Mouse (Mus musculus): Measurements from ENCODE around the gene Itga6. TPM values are rescaled to one million over a fixed set of nuclear protein-coding genes. Genes with fewer than 3 reads are reported as not detected.
"Not testable (repeated sequence)": the region's sequence is repeated elsewhere in the genome, so short reads cannot be mapped to it uniquely, and the experiment has no call there.

The Itga6 gene
- total RNA-seq, 2 experiments from 2014 or later = 22.6 to 25.3 TPM

DNA sequence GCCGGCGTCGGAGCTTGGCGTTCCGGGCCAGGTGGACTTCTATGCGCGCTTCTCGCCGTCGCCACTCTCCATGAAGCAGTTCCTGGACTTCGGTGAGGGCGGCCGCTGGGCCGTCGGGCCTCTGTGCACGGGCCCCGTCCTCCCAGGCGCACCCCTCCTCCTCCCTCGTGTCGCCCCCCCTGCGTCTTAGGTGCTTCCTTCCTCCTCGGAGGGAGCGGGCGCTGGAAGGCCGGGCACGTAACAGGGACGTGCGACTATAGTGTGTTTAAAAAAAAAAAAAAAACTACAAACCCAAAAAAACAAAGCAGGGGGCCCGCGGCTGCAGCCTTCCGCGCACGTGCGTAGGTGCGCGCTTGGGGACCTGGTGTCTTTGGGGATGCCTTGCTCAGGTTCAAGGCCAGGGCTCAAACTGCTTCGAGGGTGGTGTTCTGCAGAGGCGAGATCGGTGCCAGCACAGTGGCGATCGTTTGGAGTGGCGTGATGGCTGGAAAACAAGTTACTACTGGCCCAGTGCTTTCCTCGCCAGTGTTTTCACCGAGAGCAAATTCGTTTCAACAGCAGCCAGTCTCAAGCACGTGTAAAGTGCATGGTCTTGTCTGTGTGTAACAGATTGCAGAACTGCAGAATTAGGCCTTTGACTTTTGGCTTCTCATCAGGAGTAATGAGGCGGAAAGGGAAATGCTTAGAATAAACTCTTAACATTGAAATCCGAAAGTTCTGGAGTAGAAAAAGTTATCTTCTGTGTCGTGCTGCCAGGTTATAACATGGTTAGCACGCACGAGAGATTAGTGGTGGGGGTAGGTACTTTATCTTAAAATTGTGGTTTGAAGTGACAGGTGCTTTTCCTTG is 128.3 kb downstream of the Itga6 start:
- intact Hi-C loops (cut with DNase I) = no loop called here
- peak in 1 of 2 experiments; percentile 41 for DNase-seq (ENCODE audit: low spot score in 2 of 2)

DNA sequence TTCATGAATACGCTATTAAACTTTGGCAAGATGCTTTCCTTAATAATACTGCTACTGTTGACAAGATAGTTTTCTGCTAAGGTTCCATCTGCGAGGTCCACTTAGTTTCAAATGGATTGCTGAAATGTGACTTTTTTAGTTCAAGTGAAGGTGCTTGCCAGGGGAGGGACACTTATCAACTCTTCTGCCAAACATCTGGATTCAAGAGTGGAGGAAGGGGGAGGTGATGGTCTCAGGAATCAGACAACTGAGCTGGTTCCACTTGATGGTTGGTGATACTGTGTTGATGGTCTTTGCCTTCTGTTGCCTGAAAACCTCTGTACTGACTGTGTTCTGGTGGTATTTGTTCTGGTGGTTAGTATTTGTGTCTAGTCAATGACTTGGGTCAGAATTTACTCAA is 129.0 kb downstream of the Itga6 start:
- intact Hi-C loops (cut with DNase I) = no loop called here
- DNase-seq (ENCODE audit: low spot score in 2 of 2) = no peak

DNA sequence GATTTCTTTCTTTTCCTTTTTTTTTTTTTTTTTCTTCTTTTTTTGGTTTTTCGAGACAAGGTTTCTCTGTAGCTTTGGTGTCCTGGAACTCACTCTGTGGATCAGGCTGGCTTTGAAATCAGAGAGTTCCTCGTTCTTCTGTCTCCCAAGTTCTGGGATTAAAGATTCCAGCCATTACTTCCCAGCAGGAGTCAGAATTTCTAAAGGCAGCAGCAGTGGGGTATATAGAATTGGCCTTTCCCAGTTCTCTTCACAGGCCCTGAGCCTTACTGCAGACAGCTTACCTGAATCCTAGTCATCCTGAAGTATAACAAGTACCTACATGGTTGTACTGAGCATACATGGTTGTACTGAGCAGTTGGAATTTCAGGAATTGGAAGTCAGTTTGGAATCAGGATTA is 129.4 kb downstream of the Itga6 start:
- intact Hi-C loops (cut with DNase I) = no loop called here
- DNase-seq (ENCODE audit: low spot score in 2 of 2) = no peak

DNA sequence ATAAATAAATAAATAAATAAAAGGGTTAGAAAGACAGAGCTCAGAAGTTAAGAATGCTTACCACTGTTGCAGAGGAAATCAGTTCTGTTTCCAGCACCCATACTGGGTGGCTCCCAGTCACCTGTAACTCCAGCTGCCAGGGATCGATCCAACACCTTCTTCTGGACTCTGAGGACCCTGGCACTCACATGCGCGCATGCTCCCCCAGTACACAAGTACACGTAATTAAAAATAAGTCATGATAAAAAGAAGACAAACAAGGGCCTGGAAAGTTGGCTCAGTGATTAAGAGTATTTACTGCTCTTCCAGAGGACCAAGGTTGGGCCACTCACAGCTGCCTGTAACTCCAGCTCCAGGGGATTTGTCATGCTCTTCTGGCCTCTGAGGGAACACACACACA is 132.4 kb downstream of the Itga6 start:
- no peak for DNase-seq (ENCODE audit: low spot score in 2 of 2)
- intact Hi-C loops (cut with DNase I) = no loop called here

DNA sequence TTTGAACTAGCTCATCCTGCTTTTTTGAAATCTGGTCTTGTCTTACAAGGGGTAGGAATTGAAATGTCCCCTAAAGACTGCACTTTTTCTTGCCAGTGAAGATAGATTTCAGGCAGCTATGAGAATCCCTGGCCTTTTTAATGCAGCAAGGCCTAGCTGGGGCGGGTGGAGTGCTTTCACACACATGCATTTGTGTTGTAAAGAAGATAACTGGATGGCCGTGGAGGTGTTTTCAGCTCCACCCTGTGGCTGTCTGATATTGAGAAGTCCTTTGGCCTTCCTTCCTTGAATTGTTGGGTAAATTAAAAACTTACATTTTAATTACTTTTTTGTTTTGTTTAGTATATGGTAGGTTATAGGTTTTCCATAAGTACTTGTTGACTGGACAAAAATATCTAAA is 133.0 kb downstream of the Itga6 start:
- DNase-seq (ENCODE audit: low spot score in 2 of 2) = no peak
- intact Hi-C loops (cut with DNase I) = no loop called here

DNA sequence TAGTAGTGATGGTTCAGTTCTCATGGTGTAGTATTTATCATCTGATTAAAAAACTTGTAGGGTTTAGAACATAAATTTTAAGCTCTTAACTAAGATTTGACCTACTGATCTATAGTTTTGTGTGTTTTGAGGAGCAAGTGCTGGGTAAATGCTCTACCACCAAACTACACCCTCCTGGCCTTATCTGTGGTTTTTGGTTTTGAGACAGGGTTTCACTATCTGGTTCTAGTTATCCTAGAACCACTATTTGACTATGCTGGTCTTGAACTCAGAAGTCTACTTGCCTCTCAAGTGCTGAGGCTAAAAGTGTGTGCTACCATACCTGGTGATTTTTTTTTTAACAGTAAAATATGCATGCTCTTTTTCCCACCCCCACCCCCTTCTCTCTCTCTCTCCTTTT is 133.5 kb downstream of the Itga6 start:
- intact Hi-C loops (cut with DNase I) = no loop called here
- no peak for DNase-seq (ENCODE audit: low spot score in 2 of 2)

DNA sequence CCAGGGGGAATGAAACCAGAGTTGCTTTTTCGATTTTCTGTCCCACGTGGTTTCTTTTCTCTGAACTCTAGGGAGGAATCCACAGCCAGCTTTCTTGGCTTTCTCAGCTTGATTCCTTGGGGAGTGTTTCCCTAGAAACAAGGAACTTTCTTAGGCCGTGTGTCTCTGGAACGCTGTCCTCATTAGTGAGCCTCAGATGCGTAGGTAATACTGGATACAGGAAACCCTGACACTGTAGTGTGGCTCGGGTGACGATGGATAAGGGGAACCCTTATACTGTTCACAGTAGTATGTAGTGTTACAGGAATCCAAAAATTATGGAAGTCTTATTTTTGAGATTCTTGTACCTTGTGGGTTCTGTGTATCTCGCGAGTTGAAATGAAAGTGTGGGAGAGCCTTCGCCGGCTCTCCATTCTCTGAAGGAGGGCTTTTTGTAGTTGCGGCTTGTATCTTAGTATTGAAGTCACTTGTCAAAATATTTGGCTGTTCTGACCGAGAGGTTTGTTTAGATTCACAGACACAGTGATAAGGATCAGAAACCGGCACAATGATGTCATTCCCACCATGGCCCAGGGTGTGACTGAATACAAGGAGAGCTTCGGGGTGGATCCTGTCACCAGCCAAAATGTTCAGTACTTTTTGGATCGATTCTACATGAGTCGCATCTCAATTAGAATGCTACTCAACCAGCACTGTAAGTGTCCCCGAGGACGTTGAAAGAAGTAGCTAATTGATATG is 137.7 kb downstream of the Itga6 start:
- intact Hi-C loops (cut with DNase I) = no loop called here
- DNase-seq (ENCODE audit: low spot score in 2 of 2) = no peak

DNA sequence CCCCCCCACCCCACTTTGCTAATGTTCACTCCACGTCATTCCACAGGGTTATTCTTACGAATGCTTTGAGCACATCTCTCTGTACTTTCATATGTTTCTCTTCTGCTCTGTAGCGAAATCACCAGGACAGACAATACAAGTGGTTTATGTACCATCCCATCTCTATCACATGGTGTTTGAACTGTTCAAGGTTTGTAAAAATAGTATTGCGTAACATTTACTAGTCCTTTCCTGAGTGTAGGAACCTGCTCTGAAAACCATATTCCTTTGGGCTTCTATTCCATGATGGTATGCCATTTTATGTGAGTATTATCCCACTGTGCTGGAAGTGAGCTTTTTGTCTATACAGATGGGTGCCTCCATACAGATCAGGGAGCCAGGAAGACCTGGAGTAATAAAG is 141.9 kb downstream of the Itga6 start:
- intact Hi-C loops (cut with DNase I) = no loop called here
- DNase-seq (ENCODE audit: low spot score in 2 of 2) = no peak

DNA sequence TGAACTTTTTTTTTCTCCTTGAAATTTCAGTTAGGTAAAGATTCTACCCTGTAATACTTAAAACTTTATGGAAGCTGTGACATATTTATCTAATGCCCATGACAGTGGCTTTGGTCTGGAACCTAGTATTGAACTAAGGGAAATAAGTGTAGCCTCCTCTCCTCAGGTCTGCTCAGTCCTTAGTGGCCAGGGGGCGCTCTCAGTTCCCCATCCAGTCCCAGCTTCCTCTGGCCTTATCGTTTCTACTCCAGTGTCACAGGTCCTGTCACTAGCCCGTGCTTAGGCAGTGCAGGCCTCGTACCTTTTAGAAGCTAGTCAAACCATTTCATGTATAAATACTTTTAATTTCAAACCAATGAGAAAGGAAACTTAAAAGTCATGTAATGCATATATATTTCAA is 143.0 kb downstream of the Itga6 start:
- intact Hi-C loops (cut with DNase I) = no loop called here
- DNase-seq (ENCODE audit: low spot score in 2 of 2) = no peak

DNA sequence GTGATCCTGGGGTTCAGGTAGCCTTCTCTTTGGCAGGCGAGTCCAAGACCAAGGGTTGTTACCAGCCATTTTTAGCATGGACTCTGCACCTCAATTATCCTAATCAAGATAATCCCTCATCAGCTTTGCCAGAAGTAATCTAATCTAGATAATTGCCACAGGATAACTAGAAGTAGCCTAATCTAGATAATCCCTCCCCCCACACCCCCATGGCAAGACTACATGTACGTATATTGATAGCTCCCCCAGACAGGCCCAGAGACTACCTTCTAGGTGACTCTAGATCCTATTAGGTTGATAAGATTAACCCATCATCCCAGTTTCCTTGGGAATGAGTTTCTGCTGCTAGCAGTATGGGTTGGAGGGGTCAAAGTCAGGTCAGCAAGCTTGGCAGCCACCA is 146.1 kb downstream of the Itga6 start:
- no peak for DNase-seq (ENCODE audit: low spot score in 2 of 2)
- intact Hi-C loops (cut with DNase I) = no loop called here

DNA sequence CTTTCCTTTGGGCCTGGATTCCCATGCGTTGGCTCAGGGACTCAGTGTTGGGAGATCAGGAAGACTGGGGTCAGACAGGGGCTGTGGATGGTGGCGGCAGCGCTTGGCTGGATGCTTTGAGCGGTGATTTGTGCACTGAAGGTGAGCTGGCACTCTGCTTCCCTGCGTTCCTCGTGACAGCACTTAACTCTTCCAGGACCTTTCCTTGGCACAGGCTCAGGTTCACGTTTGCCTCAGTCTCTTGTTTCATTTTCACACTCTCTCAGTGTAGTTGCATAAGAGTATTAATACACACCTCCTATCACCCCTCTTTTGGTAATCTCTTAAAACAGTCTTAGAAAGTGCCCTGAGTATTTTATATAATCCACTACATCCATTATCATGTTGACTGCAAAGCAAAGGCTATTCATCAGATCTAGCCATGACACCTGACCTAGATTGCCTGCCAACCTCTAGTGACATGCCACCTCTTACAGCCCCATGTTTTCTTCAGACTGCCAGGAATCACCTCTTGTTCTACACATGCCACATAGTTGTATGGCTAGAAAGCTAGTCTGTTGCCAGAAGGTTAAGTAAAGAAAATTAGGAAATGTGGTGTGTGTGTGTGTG is 147.4 kb downstream of the Itga6 start:
- intact Hi-C loops (cut with DNase I) = no loop called here
- DNase-seq (ENCODE audit: low spot score in 2 of 2) = no peak

DNA sequence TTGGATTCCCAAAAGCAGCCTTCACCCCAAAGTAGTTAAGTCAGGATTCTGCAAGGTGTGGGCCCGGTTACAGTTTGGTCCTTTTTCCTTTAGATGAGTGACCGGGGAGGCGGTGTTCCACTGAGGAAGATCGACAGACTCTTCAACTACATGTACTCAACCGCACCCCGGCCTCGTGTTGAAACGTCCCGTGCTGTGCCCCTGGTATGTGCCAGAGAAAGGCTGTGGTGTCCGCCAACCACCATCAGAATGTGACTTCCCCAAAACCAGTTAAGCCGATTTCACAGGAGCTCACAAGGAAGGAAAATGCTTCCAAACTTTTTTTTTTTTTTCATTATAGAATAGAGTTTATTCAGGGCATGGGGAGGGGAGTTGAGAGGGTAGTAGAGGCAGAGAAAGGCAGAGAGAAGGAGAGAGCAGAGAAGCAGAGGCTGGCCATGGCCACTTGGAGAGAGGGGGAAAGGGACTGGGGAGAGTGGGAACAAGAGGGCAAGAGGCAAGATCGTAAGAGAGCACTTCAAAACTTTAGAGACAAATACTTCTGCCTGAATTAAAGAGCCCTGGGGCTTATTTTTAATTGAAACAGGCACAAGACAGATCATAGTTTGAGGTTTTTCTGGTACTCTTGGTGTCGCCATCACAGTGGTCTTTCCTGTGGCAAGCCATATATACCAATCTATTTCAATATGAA is 150.3 kb downstream of the Itga6 start:
- DNase-seq (ENCODE audit: low spot score in 2 of 2) = no peak
- intact Hi-C loops (cut with DNase I) = loop anchor here (5.0 kb wide), 1 partner anchor 142 kb away; no protein-coding TSS in a partner anchor

DNA sequence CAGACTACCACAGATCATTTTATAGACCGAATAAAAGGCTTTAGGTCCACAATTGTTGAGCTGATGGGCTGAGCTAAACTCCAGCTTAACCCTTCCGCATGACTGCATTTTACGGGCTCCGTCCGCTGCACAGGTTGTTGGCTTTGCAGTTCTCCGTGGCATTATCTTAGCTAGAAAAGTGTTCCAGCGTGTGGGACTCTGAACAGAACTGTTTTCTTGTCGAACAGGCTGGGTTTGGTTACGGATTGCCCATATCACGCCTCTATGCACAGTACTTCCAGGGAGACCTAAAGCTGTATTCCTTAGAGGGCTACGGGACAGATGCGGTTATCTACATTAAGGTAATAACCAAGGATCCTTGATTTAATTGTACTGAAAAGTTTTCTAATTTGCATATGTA is 152.0 kb downstream of the Itga6 start:
- DNase-seq (ENCODE audit: low spot score in 2 of 2) = no peak
- intact Hi-C loops (cut with DNase I) = loop anchor here (5.0 kb wide), 1 partner anchor 140 kb away; no protein-coding TSS in a partner anchor

DNA sequence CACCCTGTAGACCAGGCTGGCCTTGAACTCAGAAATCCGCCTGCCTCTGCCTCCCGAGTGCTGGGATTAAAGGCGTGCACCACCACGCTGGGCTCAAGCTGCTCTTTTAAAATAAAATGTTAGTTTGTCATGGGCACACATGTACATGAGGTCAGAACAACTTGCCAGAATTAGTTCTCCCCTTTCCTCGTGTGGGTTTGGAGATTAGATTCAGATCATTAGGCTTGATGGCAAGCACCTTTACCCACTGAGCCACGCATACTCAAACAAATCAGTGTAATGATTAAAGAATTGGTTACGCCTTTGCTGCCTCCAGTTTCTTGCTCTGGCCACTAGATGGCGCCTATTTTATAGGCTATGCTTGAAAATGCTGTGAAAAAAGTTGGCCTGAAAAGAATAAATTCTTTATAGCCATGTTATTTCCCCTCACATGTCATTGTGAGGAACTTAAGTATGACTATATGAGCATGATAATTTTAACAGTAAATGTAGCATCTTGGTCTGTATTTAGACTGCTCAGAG is 153.0 kb downstream of the Itga6 start:
- no peak for DNase-seq (ENCODE audit: low spot score in 2 of 2)
- intact Hi-C loops (cut with DNase I) = loop anchor here (1.0 to 5.0 kb wide), 2 partner anchors 57 to 139 kb away; no protein-coding TSS in a partner anchor

DNA sequence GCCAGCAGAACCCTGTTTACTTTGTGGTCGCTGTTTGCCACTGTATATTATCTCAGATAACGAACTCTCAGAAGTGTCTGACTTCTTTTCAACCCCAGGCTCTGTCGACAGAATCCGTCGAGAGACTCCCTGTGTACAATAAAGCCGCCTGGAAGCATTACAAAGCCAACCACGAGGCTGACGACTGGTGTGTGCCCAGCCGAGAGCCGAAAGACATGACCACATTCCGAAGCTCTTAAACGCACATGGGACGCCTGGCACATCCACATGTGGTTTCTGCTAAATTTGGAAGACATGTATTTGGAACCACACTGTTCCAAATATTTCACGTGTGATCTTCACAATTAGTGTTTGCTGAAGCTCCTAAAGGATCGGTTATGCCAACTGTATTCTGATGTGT is 154.5 kb downstream of the Itga6 start:
- DNase-seq (ENCODE audit: low spot score in 2 of 2) = no peak
- intact Hi-C loops (cut with DNase I) = loop anchor here (5.0 kb wide), 1 partner anchor 137 kb away; no protein-coding TSS in a partner anchor

DNA sequence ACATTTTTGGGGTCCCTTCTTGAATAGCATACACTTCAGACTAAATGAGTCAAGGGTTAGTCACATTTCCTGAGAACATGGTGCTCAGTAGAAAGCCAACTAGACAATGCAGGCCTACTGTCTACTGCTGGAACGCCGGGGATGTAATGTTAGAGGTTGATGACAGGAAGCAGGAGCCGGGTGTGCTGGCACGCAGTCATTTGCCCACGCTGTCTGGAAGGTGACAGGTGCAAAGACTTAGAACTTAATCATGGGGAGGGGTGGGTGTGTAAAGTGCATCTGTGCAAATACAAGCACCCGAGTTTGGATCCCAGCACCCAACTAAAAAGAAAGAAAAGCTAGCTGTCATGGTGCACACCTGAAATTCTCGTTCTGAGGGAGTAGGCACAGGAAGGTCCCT is 159.7 kb downstream of the Itga6 start:
- no peak for DNase-seq (ENCODE audit: low spot score in 2 of 2)
- intact Hi-C loops (cut with DNase I) = no loop called here

DNA sequence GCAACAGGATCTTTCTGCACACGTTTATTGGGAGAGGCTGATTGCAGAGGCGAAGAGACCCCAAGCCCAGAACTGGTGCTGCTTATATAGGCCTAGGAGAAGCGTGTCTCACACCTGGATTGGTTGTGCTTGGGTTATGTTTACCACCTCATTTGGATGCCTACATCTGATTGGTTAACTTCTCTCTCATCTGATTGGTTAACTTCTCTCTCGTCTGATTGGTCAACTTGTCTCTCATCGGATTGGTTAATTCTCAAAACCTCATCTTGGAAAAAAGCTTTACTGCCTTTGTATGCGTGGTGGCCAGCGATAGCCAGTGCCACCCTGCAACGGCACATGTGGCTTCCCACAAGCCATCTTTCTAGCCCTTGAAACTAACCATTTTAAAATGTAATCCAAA is 160.9 kb downstream of the Itga6 start:
- intact Hi-C loops (cut with DNase I); DNase-seq (ENCODE audit: low spot score in 2 of 2): not testable (repeated sequence)
